Mouse (Mus musculus): ENCODE measurements at regions not wholly inside any gene's neighbourhood (a gene's known extent, or its start where the extent isn't known, plus 50 kb on each side); places are given as distances from the start of the nearest gene placed in this dataset.

DNA sequence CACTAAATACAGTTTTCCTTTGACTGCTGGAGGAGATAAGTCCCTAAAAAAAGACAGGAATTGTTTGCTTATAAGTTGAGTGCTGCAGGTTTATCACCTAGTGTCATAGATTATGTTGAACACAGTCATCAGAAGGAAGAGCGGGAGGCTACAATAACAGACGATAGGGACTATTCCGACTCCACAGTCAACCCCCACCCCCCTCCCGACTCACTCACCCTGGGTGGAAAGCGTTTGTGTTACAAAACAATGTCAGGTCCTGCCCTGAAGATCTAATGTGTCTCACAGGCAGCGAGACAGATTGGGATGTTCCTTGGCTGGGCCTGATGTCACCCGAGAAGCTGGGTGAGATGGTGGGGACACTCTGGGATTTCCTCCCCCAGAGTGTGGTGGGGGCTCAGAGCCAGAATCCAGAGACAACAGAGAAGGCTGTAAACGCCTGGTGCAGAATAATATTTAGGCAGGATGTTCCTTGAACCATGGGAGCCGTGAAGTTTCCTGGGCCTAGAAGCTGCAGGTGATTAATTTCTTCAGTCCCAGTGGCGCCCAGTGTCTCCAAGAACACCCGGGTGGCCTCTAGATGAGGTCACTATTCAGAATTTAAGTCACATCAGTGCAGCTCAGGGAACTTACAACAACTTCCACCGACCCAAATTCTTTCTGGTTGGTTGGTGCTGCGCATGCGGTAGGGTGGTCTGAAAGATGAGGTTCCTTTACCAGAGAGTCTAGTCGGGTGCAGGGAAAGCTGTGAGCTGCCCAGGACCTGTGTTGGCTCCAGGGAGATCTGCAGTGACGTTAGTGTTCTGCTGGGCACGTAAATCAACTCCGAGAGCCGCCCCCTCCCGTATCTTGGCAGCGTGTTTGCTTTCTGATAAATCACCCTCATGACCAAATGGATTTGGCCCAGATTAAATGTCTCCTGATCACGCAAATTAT, 181.1 kb upstream of the Bmper start:
- TF ChIP-seq CTCF (IDR thresholded peaks at IDR 0.05; ENCODE audit: low read depth) (no peak), EP300 (IDR thresholded peaks at IDR 0.05; ENCODE audit: low read depth) (no peak)

Measured in liver, embryonic 14.5 days (tissue).